Mouse (Mus musculus) ES-E14 (cell line): ENCODE measurements around the gene Parl. TPM values are rescaled to one million over a fixed set of nuclear protein-coding genes. Genes with fewer than 3 reads are reported as not detected.

ENCODE experiments used
- DNase-seq: peaks from one replicate; pipeline ENCODE4 v3.0.0-alpha.2; 2013; ENCODE audit warnings: low read depth, low spot score
- H3K27ac ChIP-seq: 2 replicates; pipeline ENCODE4 v1.5.1; 2012; ENCODE audit warnings: low read depth, mild to moderate bottlenecking, low read length, moderate library complexity, mixed read lengths; ENCODE audit not compliant: poor library complexity, insufficient read depth, severe bottlenecking
- H3K36me3 ChIP-seq: 2 replicates; pipeline ENCODE4 v1.6.1; 2012; ENCODE audit warnings: mild to moderate bottlenecking, low read length, moderate library complexity, mixed read lengths; ENCODE audit not compliant: control insufficient read depth, poor library complexity, insufficient read depth, severe bottlenecking
- H3K4me1 ChIP-seq, 2 experiments: fragments of 150-350 bp in 1 of 2; sonication (generic) in 1 of 2; 2 replicates each; pipeline ENCODE4 v1.6.1; 2012; ENCODE audit warnings: low read length in 2 of 2, mild to moderate bottlenecking in 1 of 2, mixed read lengths in 1 of 2; ENCODE audit not compliant: control insufficient read depth in 2 of 2, insufficient read depth in 2 of 2, poor library complexity in 1 of 2
- H3K4me3 ChIP-seq, 2 experiments: fragments of 150-350 bp in 1 of 2; sonication (generic) in 1 of 2; 2 replicates each; pipeline ENCODE4 v1.5.1; 2012; ENCODE audit warnings: low read length in 2 of 2, low read depth in 1 of 2, mild to moderate bottlenecking in 1 of 2, mixed read lengths in 1 of 2; ENCODE audit not compliant: insufficient read depth in 1 of 2, poor library complexity in 1 of 2, severe bottlenecking in 1 of 2
- H3K9ac ChIP-seq: 2 replicates; pipeline ENCODE4 v1.6.1; 2012; ENCODE audit warnings: low read depth, mild to moderate bottlenecking, low read length, mixed read lengths; ENCODE audit not compliant: poor library complexity, insufficient read depth, severe bottlenecking
- H3K9me3 ChIP-seq: fragments of 150-350 bp; sonication (generic); 2 replicates; pipeline ENCODE4 v1.6.1; 2012; ENCODE audit warnings: low read depth, mild to moderate bottlenecking, low read length; ENCODE audit not compliant: control insufficient read depth, insufficient read depth
- CHD2 ChIP-seq: IDR thresholded peaks from 2 replicates; pipeline ENCODE4 v1.6.1; 2014; ENCODE audit warnings: mild to moderate bottlenecking, low read depth, low read length, inconsistent platforms
- HCFC1 ChIP-seq: IDR thresholded peaks from 2 replicates; pipeline ENCODE4 v1.6.1; 2012; ENCODE audit warnings: low read length, inconsistent platforms, borderline replicate concordance; ENCODE audit not compliant: insufficient read depth
- MAFK ChIP-seq: IDR thresholded peaks from 2 replicates; pipeline ENCODE4 v1.6.1; 2014; ENCODE audit warnings: mild to moderate bottlenecking, low read depth, low read length, inconsistent platforms; ENCODE audit not compliant: insufficient read depth
- ZC3H11A ChIP-seq: IDR thresholded peaks from 2 replicates; pipeline ENCODE4 v1.6.1; 2012; ENCODE audit warnings: low read depth, mild to moderate bottlenecking, inconsistent platforms, low read length, borderline replicate concordance
- ZNF384 ChIP-seq: IDR thresholded peaks from 2 replicates; pipeline ENCODE4 v1.6.1; 2012; ENCODE audit warnings: low read depth, low read length, inconsistent platforms
- in situ Hi-C, 2 experiments: fragments of 600-800 bp; cut with MboI; formaldehyde crosslinking; loops; one replicate each; pipeline ENCODE4 v1.15.1; 2025; ENCODE audit warnings: low sequenced_read_pairs in 2 of 2, inconsistent platforms in 1 of 2; ENCODE audit not compliant: unreplicated experiment in 2 of 2
- total RNA-seq: library from RNA; depleted of rRNA; stranded (reverse); fragments of 300-350 nt; gene quantifications from 2 replicates; pipeline ENCODE4 v1.2.3, GENCODE M21; 2012

Parl gene
- total RNA-seq, 1 experiment = 120 TPM

- H3K4me3 ChIP-seq = no peak overlapping the region
- no peaks in the 10 kb centered on the region for H3K9me3 ChIP-seq
- no peak for DNase-seq
- H3K36me3 ChIP-seq = no peaks in the 10 kb centered on the region
- no peak for TF ChIP-seq ZNF384
- no peak for TF ChIP-seq HCFC1
- TF ChIP-seq MAFK = no peak
- no peak for TF ChIP-seq ZC3H11A
- no peak for TF ChIP-seq CHD2
- no peak overlapping the region for H3K9ac ChIP-seq
- H3K4me1 ChIP-seq = no peaks in the 10 kb centered on the region; a peak in 1 of 4 replicates
- in situ Hi-C loops = no loop called here
- no peak overlapping the region for H3K27ac ChIP-seq
Observed at GRCm38 (mm10) chr16:20248442-20249174, 53.6 kb downstream of the Parl start.

DNA sequence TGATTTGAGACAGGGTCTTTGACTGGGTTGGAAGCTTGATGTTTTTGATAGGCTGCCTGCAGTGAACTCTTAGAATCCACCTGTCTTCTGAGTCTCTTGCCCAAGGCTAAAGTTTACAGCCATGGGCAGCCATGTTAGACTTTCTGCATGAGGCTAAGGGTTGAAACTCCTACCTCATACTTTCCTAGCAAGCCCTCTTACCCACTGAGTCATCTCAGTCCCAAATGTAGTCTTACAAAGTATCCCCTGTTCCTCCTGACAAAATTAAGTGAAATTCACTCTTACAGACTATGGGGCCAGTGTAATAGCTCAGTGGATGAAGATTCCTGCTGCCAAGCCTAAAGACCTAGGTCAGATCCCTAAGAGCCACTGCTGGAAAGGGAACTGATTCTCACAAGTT is 55.1 kb downstream of the Parl start:
- Histone ChIP-seq H3K36me3 (no peaks in the 10 kb centered on the region), H3K4me1 (no peaks in the 10 kb centered on the region; a peak in 1 of 4 replicates), H3K9ac (no peak overlapping the region), H3K9me3 (no peaks in the 10 kb centered on the region), H3K27ac (no peak overlapping the region), H3K4me3 (no peak overlapping the region)
- TF ChIP-seq CHD2 (no peak), HCFC1 (no peak), MAFK (no peak), ZNF384 (no peak), ZC3H11A (no peak)
- DNase-seq = no peak
- in situ Hi-C loops = no loop called here

DNA sequence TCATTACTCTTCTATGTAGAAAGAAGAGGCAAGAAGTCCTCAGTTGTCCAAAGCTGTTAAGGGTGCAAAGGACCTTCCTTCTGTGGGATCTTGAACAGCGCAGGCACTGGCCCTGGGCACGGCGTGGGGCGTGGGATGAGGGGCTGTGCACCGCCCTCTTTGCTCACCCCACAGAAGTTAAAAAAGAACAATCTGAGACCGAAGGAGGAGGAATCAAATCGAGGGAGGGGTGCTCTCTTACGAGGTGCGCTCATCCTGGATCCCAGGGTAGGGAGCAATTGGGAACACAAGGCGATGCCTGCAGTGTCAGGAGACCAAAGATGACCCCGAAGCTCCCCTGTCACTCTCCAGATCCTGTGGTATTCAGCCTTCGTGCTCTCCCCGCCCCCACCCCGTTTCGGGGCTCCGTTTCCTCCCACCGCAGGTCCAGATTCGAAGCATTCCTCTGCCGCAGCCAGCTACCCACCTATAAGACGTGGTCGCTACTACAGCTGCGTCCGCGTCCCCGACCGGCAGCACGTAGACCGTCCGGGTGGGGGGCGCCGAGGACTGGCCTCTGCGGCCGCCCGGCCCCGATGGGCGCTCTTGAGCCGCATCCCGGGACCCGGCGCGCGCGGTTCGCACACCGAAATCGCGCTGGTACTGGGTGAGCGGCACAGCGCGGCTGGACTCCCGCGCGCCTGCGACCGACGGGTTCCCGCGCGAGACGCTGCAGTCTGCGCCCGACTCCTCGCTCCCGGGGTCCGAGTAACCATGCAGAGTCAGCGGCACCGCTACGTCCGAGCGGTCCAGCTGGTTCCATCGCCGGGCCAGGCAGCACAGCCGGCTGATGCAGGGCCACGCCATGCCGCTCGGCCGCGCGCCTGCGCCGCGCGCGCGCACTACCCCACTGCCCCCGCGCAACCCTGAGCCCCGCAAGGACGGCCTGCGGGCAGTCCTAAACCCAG is 61.4 kb downstream of the Parl start, which contains the start of gene Map6d1:
TSS of gene Map6d1 (minus strand) at position 891 of the 947 bp plus-strand sequence.
- Histone ChIP-seq H3K4me3 (peak within 1 kb of the TSS; percentile 84 to 97), H3K9me3 (no peaks in the 10 kb centered on the region), H3K27ac (no peak within 1 kb of the TSS), H3K9ac (peak within 1 kb of the TSS; percentile 86), H3K36me3 (no peaks in the 10 kb centered on the region), H3K4me1 (no peaks in the 10 kb centered on the region; a peak in 2 of 4 replicates)
- DNase-seq = peak; percentile 36
- in situ Hi-C loops = no loop called here
- TF ChIP-seq MAFK = no peak
- TF ChIP-seq HCFC1 = no peak
- no peak for TF ChIP-seq ZC3H11A
- no peak for TF ChIP-seq CHD2
- TF ChIP-seq ZNF384 = no peak

DNA sequence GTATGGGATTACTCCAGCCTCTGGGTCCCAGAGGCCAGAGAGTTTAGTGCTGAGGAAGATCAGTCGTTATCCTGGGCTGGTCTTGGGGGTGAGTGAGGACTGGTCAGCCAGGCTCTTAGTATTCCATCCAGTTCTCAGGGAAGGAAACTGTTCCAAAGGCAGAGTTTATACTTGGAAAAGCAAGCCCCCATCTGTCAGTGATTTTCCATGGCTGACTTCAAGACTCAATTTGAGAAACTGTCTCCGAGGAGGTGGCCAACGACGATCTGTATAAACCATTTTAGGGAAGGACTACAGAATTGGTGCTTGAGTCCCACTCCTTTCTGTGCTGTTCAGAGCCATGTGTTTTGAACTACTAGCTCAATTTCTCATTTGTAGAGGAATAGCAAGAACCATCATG is 63.5 kb downstream of the Parl start:
- no peaks in the 10 kb centered on the region; a peak in 1 of 4 replicates for H3K4me1 ChIP-seq
- no peak overlapping the region for H3K4me3 ChIP-seq
- no peaks in the 10 kb centered on the region for H3K9me3 ChIP-seq
- no peak for TF ChIP-seq MAFK
- TF ChIP-seq ZNF384 = no peak
- TF ChIP-seq ZC3H11A = no peak
- no peak for TF ChIP-seq CHD2
- no peak for TF ChIP-seq HCFC1
- in situ Hi-C loops = no loop called here
- no peaks in the 10 kb centered on the region for H3K36me3 ChIP-seq
- DNase-seq = no peak
- H3K9ac ChIP-seq = no peak overlapping the region
- no peak overlapping the region for H3K27ac ChIP-seq
